Mouse (Mus musculus): ENCODE results near the gene Cotl1. TPM values are rescaled to one million over a fixed set of nuclear protein-coding genes. Genes with fewer than 3 reads are reported as not detected.
A peak's percentile ranks its signal among the peaks of the same experiment; 100 is the strongest.

Gene Cotl1
- polyA plus RNA-seq, 1 experiment, result 123 TPM

- no peak for DNase-seq (ENCODE audit: low spot score)
These were observed 2.0 kb downstream of the Cotl1 start for GRCm38 (mm10) chr8:119838100-119838982.

GRCm38 (mm10) chr8:119837553-119838071 is 2.7 kb downstream of the Cotl1 start:
- DNase-seq (ENCODE audit: low spot score), result no peak

DNA sequence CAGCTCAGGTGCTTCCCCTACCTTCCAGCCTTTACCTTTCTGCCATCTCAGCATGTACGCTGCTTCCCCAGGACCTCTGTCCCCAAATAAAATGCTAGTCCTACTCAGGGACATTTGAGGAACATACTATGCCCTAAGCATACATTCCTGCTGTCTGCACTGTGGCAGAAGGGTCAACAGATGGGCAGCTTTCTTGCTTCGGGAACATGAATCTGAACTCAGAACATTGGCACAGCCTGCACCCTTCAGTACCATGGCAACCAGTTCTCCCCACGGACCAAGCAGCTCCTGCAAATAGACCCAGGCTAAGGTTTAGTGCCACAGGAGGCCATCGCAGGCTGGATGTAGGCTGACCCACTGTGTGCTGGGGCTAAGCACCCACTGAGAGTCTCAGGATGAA is 3.5 kb downstream of the Cotl1 start:
- no peak for DNase-seq (ENCODE audit: low spot score)

DNA sequence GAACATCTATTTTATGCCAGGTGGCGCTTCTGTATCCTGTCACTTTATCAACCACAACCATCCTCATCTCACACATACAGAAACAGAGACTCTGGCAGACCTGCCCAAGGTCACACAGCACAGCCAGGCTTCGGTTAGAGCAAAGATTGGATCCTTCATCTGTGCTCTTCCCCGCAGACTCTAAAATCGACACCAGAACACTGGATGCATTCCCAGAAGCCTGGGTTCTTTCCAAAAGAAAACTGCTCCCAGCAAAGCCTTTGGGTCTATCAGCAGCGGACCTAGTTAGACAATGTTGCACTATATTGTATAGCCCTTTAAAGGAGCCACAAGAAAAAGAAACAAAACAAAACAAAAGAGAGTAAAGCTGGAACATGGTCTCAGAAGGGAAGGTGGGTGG is 5.1 kb downstream of the Cotl1 start:
- DNase-seq (ENCODE audit: low spot score), result no peak

- no peak for DNase-seq (ENCODE audit: low spot score)
These were observed 5.7 kb downstream of the Cotl1 start for GRCm38 (mm10) chr8:119834676-119835075.

- DNase-seq (ENCODE audit: low spot score), result no peak
These were observed 7.4 kb downstream of the Cotl1 start for GRCm38 (mm10) chr8:119832931-119833330.

- no peak for DNase-seq (ENCODE audit: low spot score)
These were observed 8.2 kb downstream of the Cotl1 start for GRCm38 (mm10) chr8:119832101-119832617.

DNA sequence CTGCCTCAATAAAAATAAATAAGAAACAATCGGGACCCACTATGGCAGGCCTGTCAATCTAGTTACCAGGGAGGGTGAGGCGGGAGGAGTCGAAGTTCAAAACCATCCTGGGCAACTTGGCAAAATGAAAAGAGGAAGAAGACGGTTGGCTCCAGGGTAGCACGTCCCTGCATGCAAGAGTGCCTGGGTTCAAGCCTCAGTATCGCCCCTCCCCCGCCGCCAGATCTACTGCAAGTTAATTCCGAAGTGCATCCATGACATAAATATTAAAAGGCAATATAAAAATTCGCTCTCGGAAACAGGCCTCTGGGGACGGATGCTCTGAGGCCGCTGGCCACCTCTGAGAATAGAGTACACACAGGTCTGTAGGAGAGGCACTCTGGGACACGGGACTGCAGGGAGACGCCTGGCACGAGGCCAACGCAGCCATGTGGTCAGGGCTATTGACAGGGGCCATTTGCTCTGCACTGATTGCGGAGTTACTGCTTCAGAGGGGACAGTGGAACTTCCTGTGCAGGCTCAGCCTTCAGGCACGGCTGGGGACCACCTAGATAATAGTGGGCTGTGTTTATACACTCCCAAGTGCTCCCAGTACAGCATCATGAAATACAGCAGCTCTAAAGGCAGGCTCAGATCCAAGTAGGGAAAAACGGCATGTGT is 8.9 kb downstream of the Cotl1 start:
- peak; percentile 42 for DNase-seq (ENCODE audit: low spot score)

GRCm38 (mm10) chr8:119830589-119830988 is 9.8 kb downstream of the Cotl1 start:
- DNase-seq (ENCODE audit: low spot score), result no peak

DNA sequence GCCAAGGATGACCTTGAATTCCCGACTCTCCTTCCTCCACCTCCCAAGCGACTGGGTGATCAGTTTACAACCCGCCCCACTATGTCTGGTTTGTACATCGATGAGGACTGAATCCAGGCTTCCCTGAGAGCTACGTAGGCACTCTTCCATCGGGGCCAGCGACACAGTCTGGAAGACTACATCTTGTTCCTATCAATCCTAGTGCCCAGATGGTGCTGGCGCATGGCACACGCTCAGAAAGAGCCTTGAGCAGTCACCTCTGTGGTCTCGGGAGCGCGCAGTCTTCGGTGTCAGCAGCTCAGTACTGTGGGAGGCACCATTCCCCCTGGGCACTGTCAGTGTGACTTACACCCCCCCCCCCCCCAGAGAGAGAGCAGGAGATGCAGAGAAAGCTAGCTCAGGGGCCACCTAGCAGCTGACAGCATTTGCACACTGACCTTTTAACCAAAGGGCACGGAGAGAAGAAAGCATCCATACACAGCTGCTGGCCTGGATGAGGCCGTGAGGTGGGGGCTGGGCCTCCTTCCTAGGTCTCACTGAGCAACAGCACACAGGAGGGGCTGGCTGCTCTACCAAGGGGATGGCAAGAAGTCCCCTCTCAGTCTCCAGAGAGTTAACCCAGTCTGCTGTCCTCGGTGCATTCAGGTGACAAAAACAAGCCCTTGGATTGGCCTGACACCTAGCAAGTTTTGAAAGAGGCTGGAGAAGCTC is 10.3 kb downstream of the Cotl1 start:
- no peak for DNase-seq (ENCODE audit: low spot score)

- no peak for DNase-seq (ENCODE audit: low spot score)
These were observed 10.9 kb downstream of the Cotl1 start for GRCm38 (mm10) chr8:119829420-119829819.

DNA sequence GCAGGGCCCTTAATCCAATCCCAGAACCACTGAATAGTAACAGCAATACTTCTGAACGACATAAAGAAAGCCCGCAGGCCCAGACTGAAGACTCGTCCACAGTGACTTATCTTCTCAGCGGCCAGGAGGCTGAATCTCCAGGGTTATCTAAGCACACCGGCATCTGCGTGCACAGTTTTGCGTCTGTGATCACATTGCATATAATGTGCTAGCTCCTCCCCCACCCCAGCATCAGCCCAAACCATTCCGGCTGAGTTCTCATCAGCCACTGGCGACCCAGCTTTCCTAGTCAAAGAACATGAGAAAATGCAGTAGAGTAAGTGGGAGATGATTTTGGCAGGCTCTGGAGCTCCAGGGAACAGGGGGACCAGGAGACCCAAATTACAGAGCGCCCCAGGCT is 11.3 kb downstream of the Cotl1 start:
- DNase-seq (ENCODE audit: low spot score), result no peak

DNA sequence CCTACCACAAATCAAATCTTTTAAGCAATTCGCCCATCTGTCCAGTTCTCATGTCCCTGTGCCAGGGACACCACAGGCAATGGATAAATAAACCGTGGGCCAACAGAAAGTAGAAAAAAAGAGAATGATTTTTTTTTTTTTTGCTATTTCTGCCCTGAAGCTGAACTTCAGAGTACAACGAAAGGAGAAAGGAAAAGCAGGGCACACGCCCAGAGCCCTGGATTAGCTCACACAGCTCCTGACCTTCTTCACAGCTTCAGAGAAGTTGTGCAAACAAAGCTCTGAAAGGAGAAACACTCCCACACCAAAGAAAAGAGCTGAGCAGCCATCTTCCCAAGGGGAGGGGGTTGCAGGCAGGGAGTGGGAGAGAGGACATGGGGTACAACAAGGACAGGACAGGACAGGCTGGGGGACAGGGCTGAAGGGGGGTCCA is 12.6 kb downstream of the Cotl1 start:
- no peak for DNase-seq (ENCODE audit: low spot score)

GRCm38 (mm10) chr8:119826982-119827381 is 13.4 kb downstream of the Cotl1 start:
- DNase-seq (ENCODE audit: low spot score), result no peak

DNA sequence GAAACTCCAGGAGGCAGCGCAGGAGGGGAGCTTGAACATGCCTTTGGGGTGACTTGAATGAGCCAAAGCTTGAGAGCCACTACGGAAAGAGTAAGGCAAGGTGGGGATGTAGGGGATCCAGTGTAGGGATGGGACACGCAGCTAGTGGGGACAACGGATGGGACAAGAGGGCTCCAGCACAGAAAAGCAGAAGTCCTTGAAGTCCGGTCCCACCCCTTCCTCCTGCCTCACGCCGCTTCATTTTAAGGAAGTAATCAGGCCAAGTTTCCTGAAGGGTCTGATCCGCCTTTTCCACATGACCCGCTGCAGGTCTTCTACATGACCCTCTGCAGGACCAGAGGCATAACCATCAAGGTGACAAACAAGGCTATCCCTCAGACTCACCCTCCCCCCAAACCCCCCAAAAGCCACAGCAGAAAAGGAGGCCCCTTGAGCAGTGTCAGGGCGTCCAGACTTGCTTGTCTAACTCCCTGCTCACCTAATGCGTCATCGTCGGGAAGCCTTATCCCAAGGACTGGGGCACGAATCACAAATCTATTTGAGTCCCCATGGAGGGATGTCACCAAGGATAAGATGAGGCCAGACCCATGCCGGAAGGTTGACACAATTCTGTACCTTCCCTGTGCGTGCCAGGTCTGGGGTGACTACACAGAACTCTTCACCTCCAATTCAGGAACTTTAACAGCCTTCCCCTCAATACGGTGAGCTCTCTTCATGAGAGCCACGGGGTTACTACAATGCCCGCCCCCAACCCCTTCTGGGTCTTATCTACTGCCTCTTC is 14.2 kb downstream of the Cotl1 start:
- DNase-seq (ENCODE audit: low spot score), result no peak

DNA sequence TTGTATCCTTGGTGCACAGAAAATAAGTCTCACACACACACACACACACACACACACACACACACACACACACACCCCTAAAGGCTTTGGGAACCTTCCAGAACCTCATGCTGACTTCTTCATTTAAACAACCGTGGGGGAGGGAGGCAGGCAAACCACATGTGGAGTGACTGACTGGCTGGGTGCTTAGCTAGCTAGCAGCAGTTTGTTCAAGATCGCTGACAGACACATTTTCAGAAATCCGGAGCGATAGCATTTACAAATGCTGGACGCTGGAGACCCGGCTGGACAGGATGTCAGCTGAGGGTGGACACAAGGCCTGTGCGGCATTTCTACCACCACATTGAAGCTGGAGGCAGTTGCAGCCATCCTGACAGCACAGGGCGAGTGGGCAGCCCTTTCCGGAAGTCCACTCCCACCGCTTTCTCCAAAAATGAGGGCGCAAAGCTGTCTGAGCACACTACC is 15.5 kb downstream of the Cotl1 start:
- no peak for DNase-seq (ENCODE audit: low spot score)

GRCm38 (mm10) chr8:119824100-119824499 is 16.2 kb downstream of the Cotl1 start:
- DNase-seq (ENCODE audit: low spot score), result no peak

DNA sequence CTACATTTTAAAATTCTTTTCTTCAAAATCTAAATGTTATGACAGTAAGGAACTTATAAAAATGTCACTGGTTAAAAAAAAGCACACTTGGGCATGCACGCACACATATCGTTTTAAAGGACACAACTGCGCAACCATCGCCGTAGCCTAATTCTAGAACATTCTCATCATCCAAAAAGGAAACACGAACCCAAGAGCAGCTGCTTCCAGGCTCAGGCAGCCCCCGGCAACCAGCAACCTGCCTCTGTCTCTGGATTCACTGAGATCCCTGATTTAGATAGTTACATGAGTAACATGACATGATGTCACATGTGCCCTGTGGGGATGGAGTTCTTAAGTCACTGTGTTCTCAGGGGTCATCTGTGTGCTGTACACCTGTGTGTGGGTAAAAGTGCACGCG is 17.1 kb downstream of the Cotl1 start:
- DNase-seq (ENCODE audit: low spot score), result no peak

GRCm38 (mm10) chr8:119821691-119822090 is 18.7 kb downstream of the Cotl1 start:
- DNase-seq (ENCODE audit: low spot score), result no peak

GRCm38 (mm10) chr8:119819976-119820375 is 20.4 kb downstream of the Cotl1 start:
- DNase-seq (ENCODE audit: low spot score), result no peak

- DNase-seq (ENCODE audit: low spot score), result no peak
These were observed 21.0 kb downstream of the Cotl1 start for GRCm38 (mm10) chr8:119819316-119819715.

Data from urinary bladder, adult 2 months (tissue).